Mouse (Mus musculus) mouse embryonic stem cell (cell line): ENCODE results near the gene Gpn3.

ENCODE experiments used
- in situ Hi-C, 2 experiments: fragments of 300-500 bp; cut with MboI; formaldehyde crosslinking; loops; 1 replicate in 1 of 2; 3 replicates in 1 of 2; pipeline ENCODE4 v1.14.3; 2019 to 2020; ENCODE audit warnings: low sequenced_read_pairs in 2 of 2, low pct_unique_long_range_greater_than_20kb in 1 of 2, mixed read lengths in 1 of 2; ENCODE audit not compliant: unreplicated experiment in 1 of 2

The Gpn3 gene

DNA sequence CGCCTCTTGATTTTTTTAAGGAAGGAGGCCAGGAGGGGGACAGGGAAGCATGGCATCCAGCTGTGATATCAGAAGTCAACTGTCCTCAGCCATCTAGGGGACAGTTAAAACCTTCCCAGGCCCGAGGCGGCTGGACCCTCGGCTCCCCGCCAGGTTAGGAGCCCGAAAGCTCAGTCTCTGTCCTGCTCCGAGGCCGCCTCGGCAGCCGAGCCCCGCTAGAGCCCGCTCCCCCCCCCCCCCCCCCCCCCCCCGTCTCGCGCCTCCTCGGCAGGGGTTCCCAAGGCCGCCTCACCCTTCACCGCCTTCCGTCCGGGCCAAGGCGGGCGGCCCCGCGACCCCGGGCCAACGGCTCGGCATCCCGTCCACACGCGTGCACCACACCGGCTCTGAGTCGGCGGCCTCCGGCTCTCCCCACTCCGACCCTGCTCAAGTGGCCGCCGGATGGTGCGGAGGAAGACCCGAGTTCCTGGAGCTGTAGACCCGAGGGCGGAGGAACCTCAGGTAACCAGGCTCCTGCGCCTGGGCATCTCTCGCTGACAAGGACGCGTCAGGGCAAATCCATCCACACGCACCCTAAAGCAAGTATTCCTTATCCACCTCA is at the start of gene Gpn3:
Gene Gpn3 (plus strand): TSS at position 286 of the 601 bp plus-strand sequence.
- in situ Hi-C loops: no loop called here

DNA sequence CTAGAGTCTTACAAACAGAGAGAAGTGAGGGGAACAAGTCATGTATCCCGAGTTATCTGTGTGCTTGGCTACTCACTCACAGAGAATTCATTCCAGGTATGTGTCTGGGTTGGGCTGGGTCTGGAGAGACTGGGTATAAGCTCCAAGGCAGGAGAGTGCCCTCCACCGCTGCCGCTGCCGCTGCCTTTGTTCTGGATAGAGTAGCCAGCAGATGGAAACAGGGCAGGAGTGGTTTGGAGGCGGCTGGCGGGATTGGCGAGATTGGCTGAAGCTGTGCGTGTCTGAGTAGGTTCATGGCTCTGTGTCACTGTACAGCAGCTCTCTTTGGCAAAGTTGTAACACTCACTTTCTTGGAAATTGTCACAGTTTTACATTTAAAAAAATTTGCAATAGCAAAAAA is 48.2 kb upstream of the Gpn3 start:
- in situ Hi-C loops: no loop called here

DNA sequence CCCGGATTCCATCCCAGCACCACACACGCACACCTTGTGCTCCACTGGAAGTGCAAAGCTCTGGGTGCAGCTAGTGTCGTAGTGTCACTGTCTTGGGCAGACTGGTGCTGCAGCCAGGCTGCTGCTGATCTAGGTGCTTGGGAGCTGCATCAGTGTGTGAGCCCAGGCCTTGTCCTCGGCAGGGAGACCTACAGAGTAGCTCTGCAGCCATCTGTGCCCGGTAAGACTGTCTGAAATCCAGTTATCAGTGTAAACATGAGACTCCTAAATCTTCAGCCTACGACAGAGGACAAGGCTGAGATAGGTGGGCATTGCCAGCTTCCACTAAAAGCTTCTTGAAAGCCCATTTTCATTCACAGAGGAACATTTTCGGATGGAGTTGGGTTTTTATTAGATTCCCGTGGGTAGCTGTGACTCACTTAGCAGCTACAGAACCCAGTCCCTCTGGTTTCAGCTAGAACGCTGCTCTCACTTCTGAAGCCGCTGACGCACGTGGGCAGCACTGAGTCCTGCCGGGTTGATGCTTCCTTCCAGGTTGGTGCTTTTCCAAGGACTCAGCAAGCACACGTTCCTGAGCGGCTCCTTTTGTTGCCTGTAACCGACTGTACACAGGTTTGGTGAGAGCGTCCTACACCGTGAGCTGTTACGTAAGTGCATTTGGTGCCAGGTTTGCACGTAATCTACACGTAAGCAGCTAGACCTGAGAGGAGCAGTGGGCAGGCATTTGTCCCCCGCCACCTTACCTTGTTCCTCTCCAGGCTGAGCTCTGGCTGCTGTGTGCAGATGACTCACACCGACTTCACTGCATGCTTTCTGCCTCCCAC is 46.9 kb upstream of the Gpn3 start:
- in situ Hi-C loops: no loop called here

DNA sequence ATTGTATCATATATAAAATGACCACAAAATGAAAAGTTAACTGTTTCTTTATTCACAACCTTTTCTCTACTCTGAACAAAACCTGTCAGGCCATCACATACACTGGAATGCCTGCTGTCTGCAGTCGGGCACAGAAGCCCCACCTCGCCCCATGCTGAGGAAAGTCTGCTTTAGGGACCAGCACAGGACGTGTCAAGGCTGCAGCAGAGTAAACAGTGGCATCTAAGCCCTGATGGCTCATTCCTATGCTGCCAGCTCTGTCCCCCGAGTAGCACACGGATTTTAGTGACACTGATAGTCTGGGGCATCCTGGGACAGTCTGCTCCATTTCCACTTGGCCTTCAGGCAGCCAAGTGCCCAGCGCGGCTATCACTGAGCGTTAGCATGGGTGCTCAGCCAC is 46.2 kb upstream of the Gpn3 start:
- in situ Hi-C loops: no loop called here

DNA sequence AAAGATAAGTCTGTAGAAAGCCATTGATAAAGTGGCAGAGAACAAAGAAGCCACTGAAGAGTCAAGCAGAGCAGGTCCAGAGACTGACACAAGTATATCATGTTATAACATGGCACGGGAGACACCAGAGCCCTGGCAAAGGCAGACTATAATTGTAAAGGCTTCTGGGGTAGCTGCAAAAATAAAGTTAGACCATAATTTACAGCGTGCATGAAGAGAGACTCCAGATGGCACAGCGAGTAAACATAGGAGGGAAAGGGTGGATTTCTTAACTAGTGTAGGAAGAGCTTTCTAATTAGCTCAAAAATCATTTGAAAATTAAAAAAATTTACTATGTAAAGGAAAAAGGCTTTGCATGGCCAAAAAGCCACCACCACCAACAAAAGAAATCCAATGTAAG is 44.4 kb upstream of the Gpn3 start:
- in situ Hi-C loops: no loop called here

DNA sequence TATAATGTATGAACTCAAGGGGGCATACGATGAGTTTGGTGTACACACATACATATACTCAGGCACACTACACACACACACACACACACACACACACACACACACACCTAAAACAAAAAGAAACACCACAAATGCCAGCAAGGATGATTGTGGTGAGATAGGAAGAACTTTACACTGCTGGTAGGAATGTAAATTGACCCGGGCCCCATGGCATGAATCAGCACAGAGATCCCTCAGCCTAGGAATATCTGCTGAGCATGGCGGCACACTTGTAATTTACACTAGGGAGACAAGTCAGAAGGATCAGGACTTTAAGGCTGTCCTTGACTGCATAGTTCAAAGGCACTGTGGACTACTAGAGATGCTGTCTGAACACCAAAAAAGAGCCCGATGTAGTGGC is 41.4 kb upstream of the Gpn3 start:
- in situ Hi-C loops: loop anchor here in 1 of 2 experiments (5.0 kb wide), 1 partner anchor 63 kb away; no protein-coding TSS in a partner anchor

DNA sequence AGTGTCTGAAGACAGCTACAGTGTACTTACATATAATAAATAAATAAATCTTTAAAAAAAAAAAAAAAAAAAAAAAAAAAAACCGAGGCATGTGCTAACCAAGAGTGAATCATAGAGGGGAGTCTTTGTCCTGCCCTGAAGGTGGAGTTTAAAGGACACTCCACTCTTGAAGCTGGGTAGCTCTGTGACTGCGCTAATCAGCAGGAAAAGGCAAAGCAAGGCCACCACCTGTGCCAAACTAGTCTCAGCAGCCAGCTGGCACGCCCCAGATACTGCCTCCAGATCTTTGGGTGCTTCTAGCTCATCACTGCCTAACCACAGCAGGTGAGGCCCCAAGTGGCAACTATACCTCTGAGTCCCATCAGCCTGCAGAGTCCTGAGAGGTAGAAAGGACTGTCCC is 37.0 kb upstream of the Gpn3 start:
- in situ Hi-C loops: loop anchor here in 1 of 2 experiments (5.0 kb wide), 1 partner anchor 67 kb away; no protein-coding TSS in a partner anchor

DNA sequence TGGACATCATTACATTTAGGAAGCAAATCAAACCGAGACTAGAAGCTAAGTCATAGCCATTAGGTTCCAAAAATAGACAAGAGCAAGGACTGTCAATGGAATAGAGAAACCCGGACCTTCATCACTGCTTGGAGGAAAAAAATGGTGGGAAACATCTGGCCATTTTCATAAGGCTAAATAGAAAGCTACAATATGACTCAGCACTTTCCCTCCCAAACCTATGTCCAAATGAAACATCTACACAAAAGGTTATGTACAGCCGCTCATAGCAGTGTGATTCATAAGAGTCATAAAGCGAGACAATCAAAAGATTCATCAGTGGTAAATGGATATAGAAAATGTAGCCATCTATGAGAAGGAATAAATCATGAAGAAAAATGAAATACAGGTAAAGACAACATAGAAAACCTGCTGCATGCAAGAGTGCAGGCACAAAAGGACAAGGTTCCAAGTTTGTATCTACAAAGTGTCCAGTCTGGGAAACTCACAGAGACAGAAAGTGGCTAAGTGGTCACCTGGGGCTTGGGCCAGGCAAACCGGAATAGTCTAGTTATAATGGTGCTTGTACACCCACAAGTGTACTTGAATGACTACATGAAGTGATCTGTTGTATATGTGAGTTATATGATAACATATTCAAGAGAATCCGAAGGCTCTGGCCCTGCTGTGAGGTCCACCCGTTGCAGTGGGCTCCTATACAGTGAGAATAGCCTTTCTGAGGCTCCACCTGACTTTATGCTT is 35.0 kb upstream of the Gpn3 start:
- in situ Hi-C loops: no loop called here

DNA sequence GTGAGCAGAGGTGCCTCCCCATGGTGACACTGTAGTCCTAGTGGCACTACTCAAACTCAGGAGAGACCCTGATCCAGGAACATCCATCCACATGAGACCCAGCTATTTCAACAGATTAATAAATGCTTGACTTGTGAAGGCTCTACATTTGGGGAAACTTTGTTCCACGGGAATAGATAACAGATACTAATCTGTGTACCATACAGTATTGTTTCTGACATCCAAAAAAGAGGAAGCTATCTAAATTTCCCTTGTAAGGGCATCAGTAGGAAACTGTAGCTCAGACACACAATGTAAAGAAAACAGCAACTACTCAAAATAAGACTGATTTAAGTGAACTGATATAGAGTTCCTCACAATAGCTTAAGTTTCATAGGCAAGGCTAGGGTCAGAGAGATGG is 28.8 kb upstream of the Gpn3 start:
- in situ Hi-C loops: no loop called here

DNA sequence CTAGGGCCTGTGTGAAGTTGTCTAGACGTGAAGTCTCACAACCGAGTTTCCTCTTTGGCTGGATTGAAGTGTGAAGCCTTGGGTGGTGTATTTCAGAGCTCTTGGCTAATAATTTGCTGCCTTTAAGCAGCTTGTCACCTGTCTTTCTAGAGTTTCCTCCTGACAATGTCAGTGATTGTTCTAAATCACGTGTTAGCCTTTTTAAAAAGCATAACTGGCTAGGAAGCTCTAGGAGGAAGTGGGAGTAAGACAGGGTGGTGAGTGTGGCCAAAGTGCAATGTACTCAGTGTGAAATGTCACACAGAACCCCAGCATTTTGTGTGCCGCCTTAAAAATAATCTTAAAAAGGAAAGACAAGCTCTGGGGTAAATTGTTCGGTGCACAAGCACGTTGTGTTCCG is 27.9 kb upstream of the Gpn3 start:
- in situ Hi-C loops: no loop called here

DNA sequence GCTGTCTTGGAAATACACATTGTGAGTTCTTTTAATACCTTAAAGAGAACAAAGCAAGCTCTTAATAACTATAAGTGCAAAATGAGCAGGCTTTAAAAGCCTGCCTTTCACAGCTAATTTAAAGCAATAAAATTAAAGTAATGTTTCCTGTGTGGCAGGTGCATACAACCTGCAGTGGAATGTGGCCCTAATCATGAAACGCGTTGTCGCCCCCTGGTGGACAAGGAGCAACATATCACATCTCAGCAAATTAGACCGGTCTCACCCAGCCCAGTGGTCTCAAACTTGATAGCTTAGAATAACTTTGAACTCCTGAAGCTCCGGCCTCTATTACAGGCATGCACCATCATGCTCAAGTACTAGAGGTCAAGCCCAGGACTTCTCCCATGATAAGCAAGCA is 27.4 kb upstream of the Gpn3 start:
- in situ Hi-C loops: no loop called here

DNA sequence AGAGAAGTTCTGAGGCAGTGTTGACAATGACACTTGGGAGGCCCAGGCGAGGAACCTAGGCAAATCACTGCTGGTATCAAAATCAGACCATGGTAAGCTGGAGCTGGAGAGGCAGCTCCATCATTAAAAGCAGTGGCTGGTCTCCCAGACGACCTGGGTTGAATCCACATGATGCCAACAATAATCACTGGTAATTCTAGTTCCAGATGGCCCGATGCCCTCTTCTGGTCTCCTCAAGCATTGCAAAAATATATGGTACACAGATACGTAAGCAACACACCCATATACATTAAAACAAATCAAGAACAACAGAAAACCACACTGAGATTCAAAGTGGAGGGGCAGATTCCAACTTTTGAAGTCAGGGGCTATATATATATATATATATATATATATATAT is 25.9 kb upstream of the Gpn3 start:
- in situ Hi-C loops: loop anchor here in 1 of 2 experiments (5.0 kb wide), 1 partner anchor 78 kb away; no protein-coding TSS in a partner anchor

DNA sequence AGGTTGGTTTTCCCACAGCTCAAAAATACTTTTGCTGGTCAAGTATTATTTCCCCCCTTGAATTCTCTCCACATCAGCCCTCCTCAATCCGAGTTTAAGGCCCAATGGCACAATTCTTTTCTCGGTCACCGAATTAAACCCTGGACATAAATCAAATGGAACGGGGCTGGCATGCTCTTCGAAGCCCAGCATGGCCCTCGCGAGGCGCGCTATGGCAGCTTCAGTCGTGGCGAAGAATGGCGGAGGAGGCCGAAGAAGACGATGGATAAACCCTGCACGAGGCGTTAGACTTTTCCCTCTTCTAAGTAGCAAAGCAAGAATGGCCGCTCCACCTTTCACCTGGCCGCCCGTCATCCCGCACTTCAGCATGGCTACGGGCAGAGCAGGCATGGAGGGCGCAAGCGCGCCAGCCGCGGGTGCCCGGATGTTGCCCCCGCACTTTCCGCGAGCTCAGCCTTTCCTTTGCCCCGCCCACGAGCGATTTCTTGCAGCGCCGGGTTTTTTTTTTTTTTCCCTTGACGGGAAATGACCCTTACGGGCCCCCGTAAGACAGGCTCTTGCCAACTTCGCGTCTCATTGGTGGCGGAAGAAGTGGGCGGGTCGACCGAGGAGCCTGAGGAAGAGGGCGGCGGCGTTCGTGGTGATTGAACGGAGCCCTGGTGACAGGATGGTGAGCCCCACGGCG is 17.7 kb upstream of the Gpn3 start, which contains the start of the genes Rad9b and Vps29:
Gene Rad9b (minus strand): TSS at position 427 of the 685 bp plus-strand sequence.
Gene Vps29 (plus strand): TSS at position 563 of the 685 bp plus-strand sequence.
- in situ Hi-C loops: no loop called here

DNA sequence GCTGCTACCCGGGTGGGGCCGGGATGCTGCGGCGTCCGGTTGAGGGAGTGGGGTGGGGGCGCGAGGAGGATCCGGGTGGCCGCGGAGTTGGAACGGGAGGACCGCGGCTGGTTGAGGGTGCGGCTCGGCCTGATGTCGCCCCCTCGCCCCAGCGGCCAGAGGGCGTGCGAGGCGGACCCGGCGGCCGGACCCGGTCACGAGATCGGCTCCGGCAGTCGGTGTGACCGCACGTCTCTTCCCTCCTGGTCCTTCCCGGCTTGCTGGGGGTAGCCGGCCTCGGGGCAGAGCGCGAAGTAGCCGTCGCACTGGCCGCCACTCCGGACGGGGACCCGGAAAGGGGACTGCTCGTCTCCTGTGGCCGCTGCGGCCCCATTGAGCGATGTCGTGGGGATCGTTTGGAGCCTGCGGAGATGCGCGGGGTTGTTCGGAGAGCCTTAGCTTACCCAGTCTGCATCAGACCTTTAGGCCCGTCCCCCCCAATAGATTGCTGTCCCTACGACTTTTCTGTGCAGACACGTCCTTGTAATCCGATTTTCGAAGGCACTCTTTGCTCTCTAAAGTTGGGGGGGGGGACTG is 17.1 kb upstream of the Gpn3 start:
- in situ Hi-C loops: no loop called here

DNA sequence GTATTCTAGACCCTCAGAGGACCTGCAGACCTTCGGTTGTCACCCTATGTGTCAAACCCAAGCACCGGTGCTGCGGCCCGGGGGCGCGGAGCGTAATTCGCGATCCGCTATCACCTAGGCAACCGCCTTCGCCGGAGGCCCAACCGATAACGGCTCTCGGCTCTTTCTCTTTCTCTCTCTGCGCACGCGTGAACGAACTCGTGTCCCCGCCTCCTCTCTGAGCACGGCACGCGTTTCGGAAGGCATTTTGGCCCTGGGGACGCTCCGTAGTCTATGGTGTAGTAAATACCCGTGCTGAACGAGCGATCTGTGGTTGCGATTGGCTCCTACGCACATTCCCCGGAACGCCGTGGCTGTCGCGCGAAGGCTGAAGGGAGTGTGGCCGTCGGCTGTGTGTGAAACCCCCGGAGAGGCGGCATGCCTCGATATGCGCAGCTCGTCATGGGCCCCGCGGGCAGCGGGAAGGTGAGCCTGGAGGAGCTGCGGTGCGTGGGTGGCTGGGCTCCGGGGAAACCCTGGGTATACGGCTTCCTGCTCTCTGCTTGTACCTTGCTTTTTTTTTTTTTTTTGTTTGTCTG is 605 bp downstream of the Gpn3 start, which contains the start of gene Fam216a:
Gene Fam216a (minus strand): TSS at position 173 of the 578 bp plus-strand sequence.
- in situ Hi-C loops: no loop called here

DNA sequence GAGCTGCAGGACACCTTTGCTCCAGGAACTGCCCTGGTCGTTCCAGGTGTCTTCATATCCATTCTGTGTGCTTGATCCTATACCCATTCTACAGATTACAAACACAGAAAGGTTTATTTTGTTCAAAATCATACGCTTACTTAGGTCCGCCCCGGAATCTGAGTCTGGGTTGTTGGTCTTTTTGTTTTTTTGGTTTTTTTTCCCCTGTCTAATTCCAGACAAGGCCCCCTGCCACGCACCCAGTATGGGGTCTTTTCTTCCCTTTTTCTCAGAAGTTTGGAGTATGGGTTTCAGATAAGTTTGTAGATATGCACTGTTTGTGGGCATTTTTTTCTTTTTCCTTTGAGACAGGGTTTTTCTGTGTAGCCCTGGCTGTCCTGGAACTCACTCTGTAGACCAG is 1.2 kb downstream of the Gpn3 start:
- in situ Hi-C loops: no loop called here

DNA sequence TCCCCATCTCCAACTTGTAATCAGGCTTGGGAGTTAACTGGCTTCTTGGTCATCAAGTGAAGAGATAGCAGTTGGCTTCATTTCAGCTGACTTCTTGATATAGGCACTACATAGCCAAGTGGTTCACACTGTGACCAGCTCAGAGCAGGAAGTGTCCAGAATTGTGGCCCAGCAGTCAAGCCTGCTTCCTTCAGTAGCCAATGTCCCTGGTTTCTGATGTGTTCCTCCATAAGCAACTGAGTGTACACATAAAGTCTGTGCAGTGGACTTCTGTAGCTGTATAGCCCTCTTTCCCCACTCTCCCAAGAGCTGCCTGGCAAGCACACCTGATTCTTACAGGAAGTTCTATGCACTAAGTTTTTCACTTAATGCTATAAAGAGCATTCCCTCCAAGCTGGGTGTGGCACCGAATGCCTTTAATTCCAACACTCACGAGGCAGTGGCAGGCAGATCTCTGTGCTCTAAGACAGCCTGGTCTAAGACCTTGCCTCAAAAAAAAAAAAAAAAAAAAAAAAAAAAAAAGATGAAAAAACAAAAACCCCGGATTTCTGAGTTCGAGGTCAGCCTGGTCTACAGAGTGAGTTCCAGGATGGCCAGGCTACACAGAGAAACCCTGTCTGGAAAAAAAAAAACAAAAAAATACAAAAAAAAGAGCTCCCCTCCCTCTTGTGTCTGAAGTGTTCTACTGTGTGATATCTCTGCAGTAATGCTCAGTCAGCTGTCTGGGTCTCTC is 5.6 kb downstream of the Gpn3 start:
- in situ Hi-C loops: no loop called here
